Mouse (Mus musculus) embryo, embryonic 10 days (tissue): Measurements from ENCODE around the gene Rest.
A peak's percentile ranks its signal among the peaks of the same experiment; 100 is the strongest.

Experiments used
- DNase-seq: peaks from one replicate; pipeline ENCODE4 v3.0.0-alpha.2; 2015; ENCODE audit warnings: low spot score

Rest gene

GRCm38 (mm10) chr5:77266066-77266885 is 985 bp downstream of the Rest start:
- peak; percentile 71 for DNase-seq

DNA sequence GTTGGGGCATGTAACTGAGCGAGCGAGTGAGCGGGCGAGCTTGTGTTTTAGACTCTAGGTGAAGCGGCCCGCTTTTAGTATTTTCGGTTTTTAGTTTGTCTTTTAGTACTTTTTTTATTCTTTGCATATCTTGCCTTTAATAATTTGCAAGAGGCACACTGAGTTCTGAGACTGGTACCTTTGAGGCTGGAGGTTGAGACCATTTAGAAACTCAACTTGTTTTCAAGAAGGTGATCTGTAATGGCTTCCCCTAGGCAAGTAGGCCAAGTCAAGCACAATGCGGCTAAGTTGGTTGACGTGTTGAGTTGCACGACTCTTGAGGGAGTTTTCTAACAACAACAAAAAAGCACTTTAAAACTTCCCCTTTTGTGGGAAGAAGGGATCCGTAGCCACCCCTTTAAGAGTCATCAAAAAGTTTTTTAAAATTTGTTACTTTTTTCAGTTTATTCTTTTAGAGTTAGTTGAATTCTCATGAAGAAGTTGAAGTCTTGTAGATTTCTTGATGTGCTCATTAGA is 1.7 kb downstream of the Rest start:
- peak; percentile 67 for DNase-seq

DNA sequence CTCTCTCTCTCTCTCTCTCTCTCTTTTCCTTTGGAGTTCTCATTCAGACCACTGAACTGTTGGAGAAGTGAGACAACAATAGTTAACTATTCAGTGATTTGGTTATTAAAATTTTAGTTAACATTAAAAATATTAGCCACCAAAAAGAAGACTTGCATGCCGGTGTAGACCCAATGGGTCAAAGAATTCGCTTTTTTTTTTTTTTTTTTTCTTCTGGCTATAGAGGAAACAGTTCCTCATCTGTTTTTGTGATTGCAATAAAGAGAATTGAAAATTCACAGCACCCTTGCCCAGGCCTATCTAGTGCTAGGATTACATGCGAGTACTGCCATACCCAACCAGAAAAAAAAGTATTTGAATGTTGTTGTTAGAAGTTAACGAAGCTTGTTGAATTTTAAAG is 2.1 kb downstream of the Rest start:
- DNase-seq: no peak

- no peak for DNase-seq
These were observed 2.8 kb downstream of the Rest start for GRCm38 (mm10) chr5:77267957-77268624.

DNA sequence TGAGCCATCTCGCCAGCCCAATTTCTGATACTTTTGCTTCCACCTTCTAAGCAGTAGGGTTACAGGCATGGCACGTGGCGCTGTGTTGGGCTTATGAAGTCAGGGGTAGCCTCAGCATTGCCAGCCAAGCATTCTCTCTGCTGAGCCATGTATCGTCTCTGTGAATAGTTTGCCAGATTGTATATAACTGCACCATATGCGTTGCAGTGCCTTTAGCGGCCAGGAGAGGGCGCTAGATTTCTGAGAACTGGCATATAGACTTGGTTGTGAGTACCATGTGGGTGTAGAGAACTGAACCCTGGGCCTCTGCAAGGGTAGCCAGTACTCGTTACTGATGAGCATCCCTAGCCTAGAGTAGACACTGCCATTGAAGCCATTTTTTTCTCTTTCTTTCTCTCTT is 4.1 kb downstream of the Rest start:
- DNase-seq: no peak

DNA sequence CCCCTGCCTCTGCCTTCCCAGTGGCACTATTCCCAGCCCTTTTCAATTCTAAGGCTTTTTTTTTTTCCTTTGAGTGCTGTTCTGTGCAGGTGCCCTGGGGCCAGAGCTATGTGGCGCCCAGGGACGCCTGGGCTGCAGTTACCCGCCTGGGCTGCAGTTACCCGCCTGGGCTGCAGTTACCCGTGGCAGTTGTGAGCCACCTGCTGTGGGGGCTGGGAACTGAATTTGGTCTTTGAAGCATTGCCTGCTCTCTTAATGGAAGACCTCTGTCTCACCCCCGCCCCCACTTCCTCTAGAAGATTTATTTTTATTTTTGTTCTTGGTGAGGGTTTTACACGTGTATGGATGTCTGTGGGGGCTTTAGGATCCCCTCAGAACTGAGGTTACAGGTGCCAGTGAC is 7.9 kb downstream of the Rest start:
- DNase-seq: no peak

GRCm38 (mm10) chr5:77275950-77276349 is 10.7 kb downstream of the Rest start:
- DNase-seq: peak; percentile 63

DNA sequence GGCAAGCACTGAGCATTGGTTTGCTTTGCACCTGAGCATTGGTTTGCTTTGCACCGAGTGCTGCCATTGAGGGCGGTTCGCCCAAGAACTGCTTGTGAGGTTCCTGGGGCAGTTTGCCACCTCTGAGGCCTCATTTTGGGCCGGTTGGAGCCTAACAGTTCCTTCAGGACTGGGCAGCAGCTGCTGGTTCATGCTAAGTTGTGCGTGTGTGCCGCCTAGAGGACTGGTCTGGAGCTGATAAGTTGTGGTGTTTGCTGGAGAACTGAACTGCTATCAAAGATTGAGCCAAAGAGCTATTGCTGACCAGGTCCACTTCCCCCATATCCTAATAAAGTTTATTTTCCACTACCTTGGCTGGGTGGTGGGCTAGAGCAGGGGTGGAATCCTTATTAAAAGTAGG is 11.9 kb downstream of the Rest start:
- DNase-seq: no peak

- no peak for DNase-seq
These were observed 16.4 kb downstream of the Rest start for GRCm38 (mm10) chr5:77281518-77282174.

DNA sequence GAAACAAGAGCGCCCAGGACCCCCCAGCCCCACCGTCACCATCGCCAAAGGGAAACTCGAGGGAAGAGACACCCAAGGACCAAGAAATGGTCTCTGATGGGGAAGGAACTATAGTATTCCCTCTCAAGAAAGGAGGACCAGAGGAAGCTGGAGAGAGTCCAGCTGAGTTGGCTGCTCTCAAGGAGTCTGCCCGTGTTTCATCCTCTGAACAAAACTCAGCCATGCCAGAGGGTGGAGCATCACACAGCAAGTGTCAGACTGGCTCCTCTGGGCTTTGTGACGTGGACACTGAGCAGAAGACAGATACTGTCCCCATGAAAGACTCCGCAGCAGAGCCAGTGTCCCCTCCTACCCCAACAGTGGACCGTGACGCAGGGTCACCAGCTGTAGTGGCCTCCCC is 17.0 kb downstream of the Rest start:
- no peak for DNase-seq

DNA sequence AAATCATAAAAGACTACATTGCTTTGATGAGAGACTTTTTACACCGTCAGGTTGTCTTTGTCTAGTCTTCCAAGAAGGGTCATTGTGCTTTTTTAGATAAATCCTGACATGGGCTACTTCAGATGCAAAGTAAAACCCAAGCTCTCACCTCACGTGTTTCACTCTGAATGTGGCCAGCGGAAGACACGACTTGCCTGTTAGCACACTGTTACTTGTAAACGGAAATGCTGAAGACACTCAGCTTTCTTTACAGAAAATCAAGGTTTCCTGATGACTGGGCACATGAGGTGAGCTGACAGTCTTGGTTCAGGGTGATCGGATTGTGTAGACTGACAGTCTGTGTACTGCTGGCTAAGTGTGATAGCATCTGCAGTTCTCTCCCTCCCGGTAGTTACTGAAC is 20.4 kb downstream of the Rest start:
- DNase-seq: no peak

GRCm38 (mm10) chr5:77286904-77287303 is 21.6 kb downstream of the Rest start:
- no peak for DNase-seq

- no peak for DNase-seq
These were observed 22.6 kb downstream of the Rest start for GRCm38 (mm10) chr5:77287901-77288300.

GRCm38 (mm10) chr5:77289686-77290085 is 24.4 kb downstream of the Rest start:
- DNase-seq: no peak

DNA sequence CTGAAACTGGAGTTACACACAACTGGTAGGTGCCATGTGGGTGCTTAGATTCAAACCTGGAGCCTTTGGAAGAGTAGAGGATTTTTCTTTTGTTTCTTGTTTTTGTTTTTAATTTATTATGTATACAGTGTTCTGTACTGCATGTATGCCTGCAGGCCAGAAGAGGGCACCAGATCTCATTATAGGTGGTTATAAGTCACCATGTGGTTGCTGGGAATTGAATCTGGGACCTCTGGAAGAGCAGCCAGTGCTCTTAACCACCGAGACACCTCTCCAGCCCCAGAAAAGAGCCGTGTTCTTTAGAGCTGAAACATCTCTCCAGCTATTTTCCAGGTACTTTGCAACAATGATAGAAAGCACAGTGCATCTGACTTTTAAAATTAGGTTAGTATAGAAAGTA is 25.3 kb downstream of the Rest start:
- DNase-seq: no peak

DNA sequence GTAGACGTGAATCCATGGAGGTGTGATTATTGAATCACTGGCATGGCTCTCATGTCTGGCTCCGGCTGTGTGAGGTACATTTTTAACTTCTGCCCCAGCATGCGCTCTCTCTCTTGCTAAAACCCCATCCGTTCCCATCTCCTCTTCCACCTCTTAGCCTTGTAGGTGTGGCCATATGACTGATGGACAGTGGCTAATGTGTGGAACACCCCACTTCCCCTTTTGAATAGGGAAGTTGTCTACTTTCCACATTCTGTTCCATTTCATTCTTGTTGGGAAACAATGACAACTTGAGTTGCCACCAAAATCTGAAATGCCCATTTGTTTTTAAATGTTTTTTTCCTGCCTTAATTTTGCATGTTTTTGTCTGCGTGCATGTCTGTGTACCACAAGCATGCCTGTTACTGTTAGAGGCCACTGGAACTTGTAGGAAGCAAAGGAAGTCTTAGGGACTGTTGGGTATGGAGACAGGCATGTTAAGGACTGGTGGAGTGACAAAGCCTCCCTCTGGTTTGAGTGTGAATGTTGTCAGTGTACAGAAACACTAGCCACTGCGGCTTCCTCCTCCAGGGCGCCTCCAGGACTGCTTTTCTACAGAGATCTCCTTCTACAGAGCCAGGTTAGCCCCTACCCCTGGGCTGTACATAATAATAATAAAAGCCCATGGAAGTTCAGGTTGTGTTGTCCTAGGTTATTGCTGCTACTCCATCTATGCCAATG is 27.7 kb downstream of the Rest start:
- no peak for DNase-seq

- no peak for DNase-seq
These were observed 34.2 kb downstream of the Rest start for GRCm38 (mm10) chr5:77299486-77299885.

GRCm38 (mm10) chr5:77301296-77301903 is 36.1 kb downstream of the Rest start:
- no peak for DNase-seq

DNA sequence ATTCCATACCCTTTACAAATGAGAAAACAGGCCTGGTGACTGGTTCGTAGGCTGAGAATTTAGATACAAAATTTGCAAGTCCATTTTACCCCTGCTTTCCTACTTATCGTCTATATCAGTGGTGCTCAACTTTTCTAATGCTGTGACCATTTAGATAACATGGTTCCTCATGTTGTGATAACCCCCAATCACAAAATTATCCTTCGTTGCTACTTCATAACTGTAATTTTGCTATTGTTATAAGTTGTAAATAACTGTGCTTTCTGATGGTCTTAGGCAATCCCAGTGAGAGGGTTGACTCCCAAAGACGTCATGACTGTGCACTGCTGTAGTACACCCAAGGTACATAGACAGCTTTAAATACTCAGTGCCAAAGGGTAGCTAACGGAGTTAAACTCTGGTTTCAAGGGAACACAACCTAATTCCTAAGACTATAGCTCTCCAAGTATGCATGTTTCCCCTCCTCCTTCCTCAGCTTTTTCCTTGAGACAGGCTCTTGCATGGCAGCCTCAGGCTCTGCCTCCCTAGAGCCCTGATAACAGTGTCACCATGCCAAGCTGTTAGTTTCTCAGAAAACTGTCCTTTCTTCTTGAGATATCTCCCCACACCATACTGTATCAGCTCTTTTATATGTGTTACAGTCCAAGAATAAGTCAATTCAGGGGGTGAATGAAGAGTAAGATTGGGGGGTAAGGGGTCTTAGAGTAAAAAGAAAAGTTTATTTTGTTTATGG is 42.7 kb downstream of the Rest start:
- no peak for DNase-seq

DNA sequence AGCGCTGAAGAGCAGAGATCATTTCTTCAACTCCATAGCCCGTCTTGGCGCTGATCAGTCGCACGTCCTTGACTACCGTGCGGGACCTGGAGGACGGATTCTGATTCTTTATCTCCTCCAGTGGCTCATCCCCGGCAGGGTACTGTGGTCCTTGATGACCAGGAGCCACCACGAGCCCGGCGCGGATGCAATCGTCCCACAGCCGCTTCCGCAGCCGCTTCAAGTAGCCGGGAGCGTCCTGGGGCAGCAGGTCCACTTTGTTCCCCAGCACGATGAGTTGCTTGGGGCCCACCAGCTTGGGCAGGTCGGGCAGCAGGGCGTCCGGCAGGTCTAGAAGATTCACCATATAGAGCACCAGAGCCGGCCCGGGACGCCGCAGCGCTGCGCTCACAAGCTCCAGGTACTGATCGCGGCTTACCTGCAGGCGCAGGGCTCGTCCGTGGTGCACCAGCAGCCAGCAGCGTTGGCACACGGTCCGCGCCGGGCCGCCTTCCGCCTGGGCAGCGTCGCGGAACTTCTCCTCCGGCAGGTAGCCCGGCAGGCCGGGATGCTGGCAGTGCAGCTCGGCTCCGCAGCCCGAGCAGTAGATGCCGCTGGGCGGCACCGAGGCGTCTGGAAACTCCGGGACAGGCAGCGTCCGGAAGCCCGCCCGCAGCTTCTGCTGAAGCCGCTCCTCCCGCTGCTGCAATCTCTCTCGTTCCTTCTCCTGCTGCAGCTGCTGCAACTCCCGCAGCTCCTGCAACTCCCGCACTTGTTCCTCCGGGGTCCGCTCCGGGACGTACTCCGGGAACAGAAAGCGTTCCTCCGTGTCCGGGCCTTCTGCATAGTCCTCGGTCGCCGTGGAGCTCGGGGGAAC is 44.0 kb downstream of the Rest start:
- peak; percentile 11 for DNase-seq
